Mouse (Mus musculus): ENCODE measurements around the gene Tsc2.

Tsc2 gene

GRCm38 (mm10) chr17:24608874-24609273 lies 23.6 kb downstream of the Tsc2 start:
- no peak for DNase-seq (ENCODE audit: low read depth)

DNA sequence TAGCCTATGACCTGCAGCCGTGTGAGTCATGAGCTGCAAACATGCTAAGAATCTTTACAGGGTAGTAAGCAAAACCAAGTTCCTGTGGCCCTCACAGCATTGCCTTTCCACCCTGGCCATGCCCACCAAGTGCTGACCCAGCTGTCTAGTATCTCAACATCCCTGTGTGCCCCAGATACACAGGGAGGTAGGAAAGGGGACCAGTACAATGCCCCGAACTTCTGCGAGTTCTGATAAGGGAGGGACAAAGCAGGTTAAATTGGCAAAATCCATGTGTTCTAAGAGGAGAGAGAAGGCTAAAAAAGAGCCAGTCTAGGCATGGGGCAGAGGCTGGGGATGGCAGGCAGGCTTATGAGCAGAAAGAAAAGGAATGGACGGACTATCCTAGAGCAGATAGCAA lies 24.1 kb downstream of the Tsc2 start:
- no peak for DNase-seq (ENCODE audit: low read depth)

DNA sequence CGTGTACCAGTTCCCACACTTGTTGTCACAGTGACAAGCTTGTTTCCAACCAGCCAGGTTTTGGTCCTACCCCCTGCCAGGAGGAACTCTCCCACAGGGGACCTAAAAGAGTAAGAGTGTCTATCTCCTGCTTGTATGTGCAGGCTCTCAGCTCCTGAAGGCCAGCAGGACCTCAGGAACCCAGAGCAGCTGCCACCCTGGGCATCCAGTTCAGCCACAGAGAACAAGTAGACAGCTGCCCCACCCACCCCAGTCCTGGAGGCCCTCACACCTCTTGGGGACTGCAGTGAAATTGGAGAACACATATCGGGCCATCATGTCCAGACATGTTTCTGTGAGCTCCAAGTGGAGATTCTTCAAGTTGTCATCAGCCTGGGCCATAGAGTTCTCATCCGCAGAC lies 27.9 kb downstream of the Tsc2 start:
- DNase-seq (ENCODE audit: low read depth), result no peak

DNA sequence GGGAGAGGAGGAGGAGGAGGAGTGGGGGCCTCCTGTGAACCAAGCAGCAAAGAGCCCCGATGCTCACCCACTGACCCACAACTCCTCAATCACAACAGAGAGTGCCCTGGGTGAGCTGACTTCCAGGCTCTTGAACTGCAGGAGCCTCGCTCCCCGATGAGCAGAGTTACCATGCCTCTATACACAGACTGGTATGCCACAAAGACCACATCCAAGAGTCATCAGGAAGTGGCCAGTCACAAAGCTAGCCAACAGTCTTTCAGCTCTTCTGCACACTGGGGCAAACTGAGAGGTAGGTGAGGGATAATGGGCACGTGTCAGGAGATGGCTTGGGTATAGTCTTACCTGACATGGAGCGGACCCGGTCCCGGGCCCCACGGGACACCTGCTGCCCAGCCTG lies 28.5 kb downstream of the Tsc2 start:
- no peak for DNase-seq (ENCODE audit: low read depth)

GRCm38 (mm10) chr17:24600502-24600901 lies 31.9 kb downstream of the Tsc2 start:
- DNase-seq (ENCODE audit: low read depth), result no peak

DNA sequence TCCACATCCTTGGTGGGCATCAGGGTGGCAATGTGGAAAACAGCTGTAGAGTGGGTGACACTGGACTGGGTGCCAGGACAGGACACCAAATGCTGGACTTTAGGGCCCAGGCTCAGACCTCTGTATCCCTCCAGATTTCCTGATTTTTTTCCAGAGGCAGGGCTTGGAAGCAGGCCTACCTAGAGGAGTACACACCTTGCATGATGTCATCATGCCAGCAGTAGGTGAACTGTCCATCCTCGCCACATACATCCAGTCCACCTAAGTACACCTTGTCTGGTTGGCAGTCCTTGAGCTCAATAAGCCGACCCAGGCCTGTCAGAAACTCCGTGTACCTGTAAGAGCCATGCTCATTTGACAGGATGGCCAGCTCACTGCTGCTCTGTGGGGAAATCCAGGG lies 34.4 kb downstream of the Tsc2 start:
- no peak for DNase-seq (ENCODE audit: low read depth)

DNA sequence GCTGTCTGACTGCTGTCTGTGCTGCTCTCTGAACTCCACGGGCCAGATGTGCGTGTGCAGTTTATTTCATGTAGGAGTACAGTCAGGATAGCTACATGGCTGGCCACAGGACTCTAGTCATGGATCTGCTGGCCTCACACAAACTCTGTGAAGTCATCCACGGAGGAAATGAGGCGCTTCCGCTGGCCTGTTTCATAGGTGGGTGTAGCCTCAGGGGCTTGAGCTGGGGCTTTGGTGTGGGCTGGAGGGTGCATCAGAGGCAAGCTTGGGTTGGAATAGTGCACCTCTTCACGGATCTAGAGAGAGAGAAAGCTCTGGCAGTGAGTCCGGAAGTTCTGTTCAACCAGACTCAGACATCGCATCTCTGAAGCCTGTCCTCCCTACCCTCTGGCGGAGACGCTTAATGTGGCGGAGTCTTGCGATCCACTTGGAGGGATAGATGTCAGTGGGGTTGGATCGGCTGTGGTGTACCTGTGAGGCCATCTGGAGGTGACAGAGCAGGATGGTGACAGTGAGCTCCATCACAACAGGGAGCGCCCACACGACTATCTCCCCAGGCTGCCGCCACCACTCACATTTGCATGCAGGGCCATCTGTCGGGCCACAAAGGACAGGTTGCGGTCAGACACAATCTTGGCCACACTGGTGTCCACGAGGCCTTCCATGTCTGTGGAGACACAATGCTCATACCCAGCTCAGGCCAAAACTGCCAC lies 35.8 kb downstream of the Tsc2 start:
- DNase-seq (ENCODE audit: low read depth), result no peak

GRCm38 (mm10) chr17:24596073-24596466 lies 36.4 kb downstream of the Tsc2 start:
- DNase-seq (ENCODE audit: low read depth), result no peak

DNA sequence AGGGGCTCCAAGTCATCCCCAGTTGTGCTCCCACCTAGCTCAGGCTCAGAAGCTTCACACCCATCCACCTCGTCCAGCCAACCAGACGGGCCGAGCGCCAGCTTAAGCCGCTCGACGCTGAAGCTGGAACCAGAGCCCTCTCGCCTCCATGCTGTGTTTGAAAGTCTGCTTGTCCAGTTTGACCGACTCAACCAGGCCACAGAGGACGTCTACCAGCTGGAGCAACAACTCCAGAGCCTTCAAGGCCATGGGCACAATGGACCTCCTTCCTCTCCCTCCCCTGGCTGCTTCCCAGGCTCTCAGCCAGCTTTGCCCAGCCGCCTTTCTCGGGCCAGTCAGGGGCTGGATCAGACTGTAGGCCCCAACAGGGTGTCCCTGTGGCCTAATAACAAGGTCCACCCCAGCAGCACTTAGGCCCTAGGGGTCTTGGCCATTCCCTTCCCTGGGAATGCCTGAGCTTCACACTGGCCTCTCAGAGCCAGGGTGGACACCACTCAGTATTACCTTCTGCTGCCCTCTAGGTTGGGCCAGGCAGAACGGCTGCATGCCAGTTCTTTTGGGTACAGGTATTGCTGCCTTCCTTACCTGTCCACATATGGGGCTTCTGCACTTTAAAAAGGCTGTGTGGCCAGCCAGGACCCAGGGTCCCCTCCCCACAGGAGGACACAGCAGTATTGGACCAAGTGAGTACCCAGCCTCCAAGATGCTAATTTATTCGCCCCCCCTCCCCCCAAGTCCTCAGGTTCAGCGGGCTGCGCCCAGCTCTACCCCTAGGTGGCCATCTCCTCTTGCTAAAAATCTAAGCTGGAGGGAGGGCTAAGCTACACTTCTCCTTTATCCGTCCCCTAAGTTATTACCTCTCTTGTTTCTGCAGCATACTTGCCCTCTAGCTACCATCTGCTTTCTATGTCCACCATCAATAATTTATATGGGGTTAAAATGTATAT lies 37.0 kb downstream of the Tsc2 start:
- no peak for DNase-seq (ENCODE audit: low read depth)

DNA sequence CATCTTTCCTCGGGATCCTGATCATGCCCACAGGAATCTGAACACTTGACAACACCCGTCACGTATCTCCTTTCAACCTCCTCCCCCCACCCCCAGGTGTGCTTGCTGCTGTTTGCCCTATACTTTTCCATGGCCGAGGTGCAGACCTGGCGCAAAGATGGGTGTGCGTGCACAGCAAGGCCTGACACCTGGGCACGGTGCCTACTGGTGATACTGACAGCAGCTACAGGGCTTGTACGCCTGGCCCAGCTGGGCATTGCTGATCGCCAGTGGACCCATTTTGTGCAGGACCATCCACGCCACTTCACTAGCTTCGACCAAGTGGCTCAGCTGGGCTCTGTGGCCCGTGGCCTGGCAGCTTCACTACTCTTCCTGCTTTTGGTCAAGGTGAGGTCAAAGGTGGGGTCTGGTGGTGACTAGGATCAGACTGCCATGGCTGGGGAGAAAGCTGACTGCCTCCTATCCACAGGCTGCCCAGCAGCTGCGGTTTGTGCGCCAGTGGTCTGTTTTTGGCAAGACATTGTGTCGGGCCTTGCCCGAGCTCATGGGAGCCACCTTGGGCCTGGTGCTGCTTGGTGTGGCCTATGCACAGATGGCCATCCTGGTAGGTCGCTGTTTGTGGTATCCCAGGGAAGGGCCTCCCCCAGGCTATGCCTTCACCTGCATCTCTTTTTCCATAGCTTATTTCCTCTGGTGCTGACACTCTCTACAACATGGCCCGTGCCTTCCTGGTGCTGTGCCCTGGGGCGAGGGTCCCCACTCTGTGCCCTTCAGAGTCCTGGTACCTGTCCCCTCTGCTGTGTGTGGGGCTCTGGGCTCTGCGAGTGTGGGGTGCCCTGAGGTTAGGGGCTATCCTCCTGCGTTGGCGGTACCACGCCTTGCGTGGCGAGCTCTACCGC lies 38.2 kb downstream of the Tsc2 start:
- DNase-seq (ENCODE audit: low read depth), result no peak

DNA sequence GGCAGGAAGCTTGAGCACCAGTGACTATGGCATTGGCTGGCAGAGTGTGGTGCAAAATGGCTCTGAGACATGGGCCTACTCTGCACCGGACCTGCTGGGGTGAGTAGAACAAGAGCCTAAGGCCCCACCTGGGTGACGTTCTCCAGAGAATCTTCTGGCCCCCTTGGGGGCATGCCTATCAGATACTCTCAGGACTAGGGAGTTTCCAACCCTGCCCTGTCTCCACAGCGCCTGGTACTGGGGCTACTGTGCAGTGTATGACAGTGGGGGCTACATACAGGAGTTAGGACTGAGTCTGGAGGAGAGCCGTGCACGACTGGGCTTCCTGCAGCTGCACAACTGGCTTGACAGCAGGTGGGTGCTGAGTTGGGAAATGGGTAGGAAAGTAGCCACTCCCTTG lies 39.2 kb downstream of the Tsc2 start:
- DNase-seq (ENCODE audit: low read depth), result no peak

- no peak for DNase-seq (ENCODE audit: low read depth)
Observed at GRCm38 (mm10) chr17:24591695-24592094, 40.7 kb downstream of the Tsc2 start.

GRCm38 (mm10) chr17:24590943-24591342 lies 41.5 kb downstream of the Tsc2 start:
- no peak for DNase-seq (ENCODE audit: low read depth)

- DNase-seq (ENCODE audit: low read depth), result no peak
Observed at GRCm38 (mm10) chr17:24586532-24586931, 45.9 kb downstream of the Tsc2 start.

GRCm38 (mm10) chr17:24584520-24584919 lies 47.9 kb downstream of the Tsc2 start:
- DNase-seq (ENCODE audit: low read depth), result no peak

- no peak for DNase-seq (ENCODE audit: low read depth)
Observed at GRCm38 (mm10) chr17:24583599-24584460, 48.6 kb downstream of the Tsc2 start.

DNA sequence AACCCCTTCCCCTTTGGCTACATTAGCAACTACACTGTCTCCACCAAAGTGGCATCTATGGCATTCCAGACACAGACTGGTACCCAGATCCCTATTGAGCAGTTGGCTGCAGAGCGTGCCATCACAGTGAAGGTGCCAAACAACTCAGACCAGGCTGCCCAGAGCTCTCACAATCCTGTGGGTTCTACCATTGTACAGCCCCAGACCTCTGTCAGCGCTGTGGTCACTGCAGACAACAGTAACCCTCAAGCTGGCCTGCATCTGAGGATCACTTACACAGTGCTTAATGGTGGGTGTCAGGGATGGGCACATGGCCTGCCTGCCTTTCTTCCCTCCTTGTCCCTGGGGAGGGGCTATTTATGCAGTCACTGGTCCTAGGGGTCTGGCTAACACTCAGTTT lies 52.1 kb downstream of the Tsc2 start:
- DNase-seq (ENCODE audit: low read depth), result no peak

DNA sequence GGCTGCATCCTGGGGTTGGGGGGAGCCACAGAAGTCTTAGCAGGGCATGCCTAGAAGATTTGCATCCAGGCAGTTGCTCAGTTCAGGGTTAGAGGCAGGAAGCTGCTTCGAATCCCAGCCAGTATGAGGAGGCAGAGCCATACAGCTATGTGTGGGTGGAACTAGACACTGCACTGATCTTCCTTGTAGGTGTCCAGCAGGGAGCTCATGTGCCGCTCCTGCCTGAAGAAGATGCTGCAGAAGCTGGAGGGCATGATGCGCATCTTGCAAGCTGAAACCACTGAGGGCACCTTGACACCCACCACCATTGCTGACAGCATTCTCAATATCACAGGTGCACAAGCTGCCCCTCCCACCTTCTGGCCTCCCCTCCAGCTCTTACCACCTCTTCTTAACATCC lies 52.9 kb downstream of the Tsc2 start:
- DNase-seq (ENCODE audit: low read depth), result no peak

DNA sequence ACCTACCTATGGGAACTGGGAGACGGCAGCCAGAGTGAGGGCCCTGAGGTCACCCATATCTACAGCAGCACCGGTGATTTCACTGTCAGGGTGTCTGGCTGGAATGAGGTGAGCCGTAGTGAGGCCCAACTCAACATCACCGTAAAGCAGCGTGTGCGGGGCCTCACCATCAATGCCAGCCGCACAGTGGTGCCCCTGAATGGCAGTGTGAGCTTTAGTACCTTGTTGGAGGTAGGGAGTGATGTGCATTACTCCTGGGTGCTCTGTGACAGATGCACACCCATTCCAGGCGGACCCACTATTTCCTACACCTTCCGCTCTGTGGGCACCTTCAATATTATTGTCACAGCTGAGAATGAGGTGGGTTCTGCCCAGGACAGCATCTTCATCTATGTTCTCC lies 58.6 kb downstream of the Tsc2 start:
- no peak for DNase-seq (ENCODE audit: low read depth)

- DNase-seq (ENCODE audit: low read depth), result no peak
Observed at GRCm38 (mm10) chr17:24572651-24573245, 59.7 kb downstream of the Tsc2 start.

GRCm38 (mm10) chr17:24569837-24570236 lies 62.6 kb downstream of the Tsc2 start:
- no peak for DNase-seq (ENCODE audit: low read depth)

Data from c-Kit-positive CD71-positive TER-119-negative erythroid progenitor cells, embryonic 14.5 days (primary cell).